Mouse (Mus musculus) regulatory T cell (primary cell): ENCODE results near the gene Spon1.

Experiments used
- in situ Hi-C: fragments of 300-600 bp; cut with MboI, MseI; formaldehyde crosslinking; loops from one replicate; pipeline ENCODE4 v1.15.1; 2025; ENCODE audit warnings: high pct_unique_total_duplicates

The Spon1 gene

DNA sequence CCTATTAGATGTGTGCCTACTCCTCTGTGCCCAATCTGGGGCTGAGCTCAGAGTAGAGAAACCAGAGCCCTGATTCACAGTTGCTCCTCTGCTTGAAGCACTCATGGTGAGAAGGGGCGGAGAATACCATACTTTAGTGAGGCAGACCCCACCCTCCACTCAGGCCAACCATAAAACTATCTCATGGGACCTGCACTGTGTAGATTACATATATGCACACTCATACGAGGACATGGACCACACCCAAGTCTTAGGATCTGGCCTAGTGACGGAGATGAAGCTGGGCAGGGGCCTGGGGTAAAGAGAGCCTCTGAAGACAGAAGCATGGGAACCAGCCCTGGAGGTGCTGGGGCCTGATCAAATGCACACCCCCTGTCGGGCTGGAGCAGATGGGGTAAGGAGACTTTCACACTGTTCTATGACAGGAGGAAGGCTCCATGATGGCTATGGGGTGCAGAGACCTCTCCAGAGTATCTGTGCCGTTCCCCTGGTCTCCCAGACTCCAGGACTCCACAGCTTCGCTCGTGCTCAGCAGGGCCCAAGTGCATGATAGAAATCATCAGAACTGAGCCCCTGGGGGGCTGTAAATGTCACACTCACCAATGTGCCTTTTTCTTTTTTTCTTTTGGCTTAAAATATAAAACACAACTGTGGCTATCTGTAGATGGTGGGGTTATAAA is 232.0 kb downstream of the Spon1 start:
- in situ Hi-C loops: no loop called here

DNA sequence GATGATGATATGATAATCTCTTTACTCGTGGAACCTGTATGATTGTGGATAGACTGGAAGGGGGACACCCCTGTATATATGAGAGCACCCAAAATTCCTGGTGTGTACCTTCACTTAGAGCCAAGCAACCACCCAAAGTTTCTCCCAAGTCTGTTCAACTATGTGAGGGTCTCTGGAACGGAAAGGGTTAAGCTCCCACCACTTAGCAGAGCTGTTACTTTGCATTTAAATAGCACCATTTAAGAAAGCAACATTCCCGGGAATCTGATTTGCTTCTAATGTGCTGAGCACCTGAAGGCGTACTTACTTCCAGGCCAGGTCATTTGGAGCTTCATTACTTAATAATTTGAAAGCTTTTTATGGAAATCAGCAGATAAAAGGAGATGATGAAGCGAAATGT is 238.4 kb downstream of the Spon1 start:
- in situ Hi-C loops: no loop called here

DNA sequence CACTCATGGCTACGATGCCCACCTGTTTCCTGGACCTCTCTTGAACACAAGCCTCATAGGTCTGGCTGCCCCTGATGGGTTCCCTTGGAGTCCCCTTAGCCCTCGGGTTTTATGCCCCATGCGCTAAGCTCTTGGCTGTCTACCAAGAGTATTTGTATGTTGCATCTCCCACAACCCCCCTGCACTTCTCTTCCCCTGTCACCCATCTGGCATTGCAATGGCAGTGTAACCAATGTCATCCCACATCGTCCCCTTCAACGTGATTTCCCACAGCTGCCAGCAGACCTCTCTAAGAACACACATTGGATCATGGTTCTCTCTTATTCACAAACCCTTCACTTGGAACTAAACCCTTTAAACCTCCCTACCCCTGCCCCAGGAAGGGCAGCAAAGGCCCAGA is 239.7 kb downstream of the Spon1 start:
- in situ Hi-C loops: no loop called here

DNA sequence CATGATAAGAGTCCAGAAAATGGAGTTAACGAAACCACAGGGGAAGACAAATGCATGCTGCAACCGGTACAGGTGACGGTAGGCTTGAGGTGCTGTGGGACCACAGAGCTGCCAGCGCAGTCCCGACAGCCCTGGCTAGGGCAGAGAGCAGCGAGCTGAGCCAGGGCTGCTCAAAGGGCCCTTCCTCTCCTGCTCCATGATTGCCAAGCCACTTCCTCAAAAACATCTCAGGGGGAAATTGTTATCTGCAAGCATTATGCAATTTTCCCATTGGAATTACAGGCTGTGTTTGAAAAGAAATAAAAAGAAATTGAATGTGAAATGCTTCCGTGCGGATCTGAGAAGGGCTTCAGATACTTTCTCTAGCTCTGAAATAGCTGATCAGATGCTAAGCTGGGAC is 240.7 kb downstream of the Spon1 start:
- in situ Hi-C loops: no loop called here

DNA sequence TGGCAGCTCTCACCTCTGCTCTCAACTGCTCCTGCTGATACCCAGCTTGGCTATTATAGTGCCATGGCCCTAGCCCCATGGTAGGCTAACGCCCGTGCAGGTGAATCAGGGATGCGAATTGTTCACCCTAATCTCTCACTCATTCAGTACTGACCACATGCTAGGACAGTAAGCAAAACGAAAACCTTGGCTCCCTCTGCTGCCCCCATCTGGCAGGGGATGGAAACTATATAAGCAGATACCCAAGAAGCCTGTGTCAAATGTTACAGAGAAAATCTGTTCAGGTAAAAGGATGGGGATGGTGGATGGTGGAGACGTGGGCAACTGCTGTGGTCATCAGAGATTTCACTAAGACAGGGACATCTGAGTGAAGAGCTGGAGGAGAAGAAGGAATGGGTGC is 241.8 kb downstream of the Spon1 start:
- in situ Hi-C loops: no loop called here

DNA sequence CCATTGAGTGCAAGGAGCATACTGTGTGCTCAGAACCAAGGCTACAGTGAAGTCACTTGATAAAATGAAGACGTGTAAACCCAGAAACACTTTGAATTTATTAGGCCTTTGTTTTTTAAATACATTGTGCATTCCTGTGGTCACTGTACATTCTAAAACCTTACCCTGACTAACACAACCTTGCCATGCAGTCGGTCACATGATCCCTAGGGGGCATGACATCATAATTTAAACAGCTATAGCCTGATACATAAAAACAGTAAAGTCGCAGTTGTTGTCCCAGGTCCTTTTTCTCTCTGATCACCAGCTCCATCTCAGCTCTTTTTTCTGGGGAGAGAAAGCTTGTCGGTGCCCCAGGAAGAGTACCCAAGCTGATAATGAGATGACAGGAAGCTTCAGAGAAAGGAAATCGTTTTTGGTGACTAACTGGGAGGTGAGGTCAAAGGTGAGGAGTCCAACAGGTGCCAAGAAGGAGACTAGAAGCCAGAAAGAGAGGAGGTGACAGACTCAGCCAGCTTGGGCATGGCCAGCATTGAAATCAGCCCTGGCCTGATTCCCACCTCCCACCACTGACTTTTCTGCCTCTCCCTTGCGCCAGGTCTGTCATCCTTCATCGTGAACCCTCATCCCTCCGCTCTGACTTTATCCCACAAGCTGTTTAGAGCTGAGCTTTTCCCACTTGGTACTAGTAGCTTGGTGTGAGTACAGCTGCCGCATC is 246.1 kb downstream of the Spon1 start:
- in situ Hi-C loops: no loop called here

DNA sequence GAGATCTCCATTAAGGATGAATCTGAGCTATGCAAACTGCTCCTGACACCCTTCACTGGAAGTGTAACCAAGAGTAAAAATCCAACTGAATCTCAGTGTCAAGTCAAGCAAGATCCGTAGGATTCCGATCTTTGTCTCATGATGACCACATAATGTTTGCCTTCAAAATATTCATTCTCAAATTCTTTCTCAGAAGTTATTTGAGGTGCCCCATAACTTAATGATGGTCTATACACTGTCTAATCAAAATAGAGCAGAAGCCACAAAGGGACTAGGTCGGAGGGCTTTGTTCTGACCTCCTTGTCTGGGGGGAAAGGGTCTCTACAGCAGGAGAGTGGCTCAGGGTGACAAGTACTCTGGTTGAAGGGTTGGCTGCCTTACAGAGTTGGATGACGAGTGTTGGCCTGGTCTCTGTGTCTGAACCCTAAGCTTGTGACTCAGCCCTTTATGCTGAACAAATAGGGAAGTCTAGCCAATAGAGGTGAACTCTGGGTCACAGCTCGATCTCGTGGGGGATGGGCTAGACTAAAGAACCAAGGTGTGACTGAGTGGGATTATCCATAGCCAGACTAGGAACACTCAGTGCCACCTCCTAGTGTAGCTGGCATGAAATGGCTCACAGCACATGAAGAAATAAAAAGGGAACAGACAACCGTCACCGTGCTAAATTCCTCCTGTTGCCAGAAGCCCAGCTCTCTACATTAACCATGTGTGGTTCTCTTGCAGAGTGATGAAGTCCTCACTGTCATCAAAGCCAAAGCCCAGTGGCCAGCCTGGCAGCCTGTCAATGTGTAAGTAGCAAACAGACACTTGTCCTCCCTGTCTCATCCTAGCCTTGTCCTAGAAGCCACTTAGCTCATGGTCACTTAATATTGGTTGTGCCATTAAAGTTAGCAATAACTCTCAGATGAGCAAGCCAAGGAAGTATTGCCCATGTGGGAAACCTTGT is 250.5 kb downstream of the Spon1 start:
- in situ Hi-C loops: no loop called here

DNA sequence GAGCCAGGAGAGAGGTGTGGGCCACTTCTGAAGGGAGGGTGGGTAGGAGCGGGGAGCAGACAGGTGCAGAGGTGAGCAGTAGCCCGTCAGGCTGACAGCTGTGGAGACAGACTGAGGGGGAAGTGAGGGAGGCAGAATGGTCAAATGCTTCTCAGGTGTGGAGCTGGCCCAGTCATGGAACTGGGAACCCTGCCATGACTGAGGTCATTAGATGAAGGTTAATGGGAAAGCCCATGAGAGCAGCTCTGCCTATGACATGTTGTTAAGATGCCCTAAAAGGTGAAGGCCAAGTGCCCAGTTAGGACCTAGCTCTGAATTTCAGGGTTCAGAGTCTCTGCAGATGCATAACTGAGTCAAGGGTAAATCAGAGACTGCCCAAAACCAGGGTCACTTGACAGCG is 253.1 kb downstream of the Spon1 start:
- in situ Hi-C loops: no loop called here

DNA sequence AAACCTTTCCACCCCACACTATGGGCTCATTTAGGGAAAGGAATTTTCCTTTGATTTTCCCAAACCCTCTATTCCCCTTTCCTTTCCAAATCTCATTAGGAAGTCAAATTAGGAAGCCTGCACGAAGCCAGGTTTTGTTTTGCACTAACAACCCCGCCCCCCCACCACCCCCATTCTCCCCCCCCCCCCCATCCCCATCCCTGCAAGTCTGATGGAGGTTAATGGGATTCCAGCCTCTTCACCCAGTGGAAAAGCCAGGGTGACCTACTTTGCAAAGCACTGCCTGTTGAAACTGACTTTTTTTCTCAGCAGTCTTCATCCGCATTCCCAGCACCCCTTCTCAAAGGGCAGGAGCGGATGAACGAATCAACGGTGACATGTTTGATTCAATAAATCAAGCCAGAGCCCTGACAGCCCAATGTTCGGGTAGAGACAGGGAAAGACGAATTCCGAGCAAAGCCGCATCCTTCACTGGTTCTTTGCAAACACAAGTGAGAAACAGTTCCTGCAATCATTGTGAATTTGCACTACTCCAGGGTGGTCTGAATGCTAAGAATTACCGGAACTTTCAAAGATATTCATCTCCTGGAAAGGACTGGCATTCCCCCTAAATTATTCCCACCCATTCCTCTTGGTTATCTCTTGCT is 254.4 kb downstream of the Spon1 start:
- in situ Hi-C loops: loop anchor here (5.0 to 10.0 kb wide), 2 partner anchors 248 to 425 kb away; no protein-coding TSS in a partner anchor

DNA sequence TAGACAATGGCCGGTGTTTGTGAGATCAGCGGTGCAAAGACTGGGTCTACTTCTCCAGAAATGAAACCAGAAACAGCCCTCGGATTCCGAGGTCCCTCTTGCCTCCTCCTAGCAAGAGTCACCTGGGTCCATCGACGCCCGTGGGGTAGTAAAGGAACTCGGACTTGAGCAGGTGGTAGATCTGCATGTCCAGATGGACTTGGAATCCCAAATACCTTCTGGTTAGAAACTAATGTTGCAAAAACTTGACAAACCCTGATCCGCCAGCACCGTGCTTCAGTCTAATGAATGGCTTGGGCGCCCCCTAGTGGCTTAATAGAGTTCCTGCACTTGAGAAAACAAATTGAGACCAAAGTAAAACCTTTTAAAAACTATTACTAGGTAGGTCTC is 254.9 kb downstream of the Spon1 start:
- in situ Hi-C loops: loop anchor here (5.0 to 10.0 kb wide), 2 partner anchors 248 to 426 kb away; no protein-coding TSS in a partner anchor

DNA sequence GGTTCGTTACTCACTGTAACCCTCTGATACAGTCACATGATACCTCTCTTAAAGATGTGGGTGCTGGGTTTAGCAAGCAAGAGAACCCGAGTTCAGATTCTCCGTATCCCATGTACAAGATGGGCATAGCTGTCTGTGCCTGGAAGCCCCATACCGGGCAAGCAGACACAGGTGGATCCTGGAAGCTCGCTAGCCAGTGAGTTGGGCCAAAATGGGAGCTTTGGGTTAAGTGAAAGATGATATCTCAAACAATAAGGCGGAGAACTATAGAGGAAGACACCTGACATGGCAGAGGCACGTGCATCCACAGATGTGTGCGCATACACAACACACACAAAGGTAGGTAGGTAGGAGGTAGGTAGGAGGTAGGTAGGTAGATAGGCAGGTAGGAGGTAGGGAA is 261.1 kb downstream of the Spon1 start:
- in situ Hi-C loops: loop anchor here (10.0 kb wide), 1 partner anchor 432 kb away; no protein-coding TSS in a partner anchor

DNA sequence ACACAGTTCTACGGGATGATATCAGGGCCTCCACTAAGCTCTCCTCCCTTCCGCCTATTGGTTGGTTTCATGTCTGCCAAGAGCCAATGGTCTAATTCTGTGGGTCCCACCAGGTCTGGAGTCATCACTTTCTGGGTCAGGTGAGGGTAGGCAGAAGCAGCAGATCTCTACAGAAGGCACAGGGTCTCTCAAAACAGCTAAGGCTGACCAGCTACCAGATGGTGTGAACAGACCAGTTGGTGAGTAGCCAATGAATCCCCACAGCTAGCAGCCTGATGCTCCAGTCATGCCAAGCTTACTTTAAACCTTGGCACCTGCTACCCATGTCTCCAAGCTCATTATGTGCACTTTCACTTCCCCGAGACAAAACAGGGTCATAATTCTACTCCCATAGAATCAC is 261.6 kb downstream of the Spon1 start:
- in situ Hi-C loops: loop anchor here (10.0 kb wide), 1 partner anchor 433 kb away; no protein-coding TSS in a partner anchor

DNA sequence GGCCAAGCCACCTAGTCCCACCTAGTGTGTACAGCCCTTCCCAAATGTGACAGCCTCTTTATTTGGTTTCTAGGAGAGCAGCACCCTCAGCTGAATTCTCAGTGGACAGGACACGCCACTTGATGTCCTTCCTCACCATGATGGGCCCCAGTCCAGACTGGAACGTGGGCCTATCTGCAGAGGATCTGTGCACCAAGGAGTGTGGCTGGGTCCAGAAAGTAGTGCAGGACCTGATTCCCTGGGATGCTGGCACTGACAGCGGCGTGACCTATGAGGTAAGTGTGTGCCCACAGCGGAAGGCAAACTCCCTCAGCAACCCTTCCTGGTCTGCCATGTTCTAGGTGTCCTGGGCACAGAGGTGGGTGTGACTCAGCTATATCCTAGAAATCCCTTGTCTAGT is 263.0 kb downstream of the Spon1 start:
- in situ Hi-C loops: loop anchor here (10.0 kb wide), 1 partner anchor 434 kb away; no protein-coding TSS in a partner anchor

DNA sequence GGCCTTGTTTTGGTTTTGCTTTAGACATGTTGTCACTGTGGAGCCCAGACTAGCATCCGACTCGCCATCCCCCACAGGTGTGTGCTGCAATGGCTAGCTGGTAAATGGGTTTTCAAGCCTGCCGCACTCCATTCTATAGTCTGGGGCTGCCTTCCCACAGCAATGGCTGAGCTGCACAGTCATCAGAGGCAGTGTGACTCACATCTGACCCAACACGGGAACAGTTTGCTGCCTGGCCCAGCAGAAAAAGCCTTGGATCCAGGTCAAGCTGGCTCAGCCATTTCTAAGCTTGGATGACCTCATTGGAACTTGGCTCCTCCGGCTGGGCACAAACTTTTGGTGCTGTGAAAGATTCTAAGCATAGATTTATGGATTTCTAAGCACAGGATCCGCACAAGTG is 263.8 kb downstream of the Spon1 start:
- in situ Hi-C loops: loop anchor here (10.0 kb wide), 1 partner anchor 435 kb away; no protein-coding TSS in a partner anchor

DNA sequence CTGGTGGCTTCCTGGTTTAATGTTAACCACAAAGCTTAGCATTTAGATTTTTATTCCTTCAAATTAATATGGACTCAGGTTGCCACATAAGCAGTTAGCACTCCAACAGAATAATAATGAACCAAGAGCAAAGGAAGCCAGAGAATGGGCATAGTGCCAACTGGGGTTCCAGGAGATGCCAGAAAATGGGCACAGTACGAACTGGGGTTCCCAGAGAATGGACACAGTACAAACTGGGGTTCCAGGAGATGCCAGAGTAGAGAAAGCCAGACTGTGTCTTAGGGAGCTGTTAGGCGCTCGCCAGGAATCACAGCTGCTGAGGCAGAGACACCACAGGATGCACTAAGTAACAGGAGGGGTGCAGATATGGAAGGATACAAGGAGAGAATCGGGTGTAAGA is 271.4 kb downstream of the Spon1 start:
- in situ Hi-C loops: no loop called here

DNA sequence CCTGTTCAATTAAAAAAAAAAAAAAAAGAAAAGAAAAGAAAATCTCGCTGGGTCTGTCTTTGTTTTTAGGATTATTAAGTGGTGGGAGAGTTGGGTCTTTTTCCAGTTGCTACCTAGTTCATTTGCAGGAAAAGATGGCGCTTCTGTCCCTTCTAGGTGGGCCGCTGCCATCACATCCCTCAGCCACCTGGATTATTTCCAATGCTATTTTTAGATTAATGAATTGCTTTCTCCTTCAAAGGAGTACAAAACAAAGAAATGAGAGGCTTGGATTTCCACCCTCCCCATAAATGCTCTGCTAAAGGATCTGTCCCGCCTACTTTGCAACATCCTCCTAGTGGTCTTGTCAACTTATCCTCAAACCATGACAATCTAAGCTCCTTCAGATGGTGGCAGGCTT is 275.6 kb downstream of the Spon1 start:
- in situ Hi-C loops: no loop called here

DNA sequence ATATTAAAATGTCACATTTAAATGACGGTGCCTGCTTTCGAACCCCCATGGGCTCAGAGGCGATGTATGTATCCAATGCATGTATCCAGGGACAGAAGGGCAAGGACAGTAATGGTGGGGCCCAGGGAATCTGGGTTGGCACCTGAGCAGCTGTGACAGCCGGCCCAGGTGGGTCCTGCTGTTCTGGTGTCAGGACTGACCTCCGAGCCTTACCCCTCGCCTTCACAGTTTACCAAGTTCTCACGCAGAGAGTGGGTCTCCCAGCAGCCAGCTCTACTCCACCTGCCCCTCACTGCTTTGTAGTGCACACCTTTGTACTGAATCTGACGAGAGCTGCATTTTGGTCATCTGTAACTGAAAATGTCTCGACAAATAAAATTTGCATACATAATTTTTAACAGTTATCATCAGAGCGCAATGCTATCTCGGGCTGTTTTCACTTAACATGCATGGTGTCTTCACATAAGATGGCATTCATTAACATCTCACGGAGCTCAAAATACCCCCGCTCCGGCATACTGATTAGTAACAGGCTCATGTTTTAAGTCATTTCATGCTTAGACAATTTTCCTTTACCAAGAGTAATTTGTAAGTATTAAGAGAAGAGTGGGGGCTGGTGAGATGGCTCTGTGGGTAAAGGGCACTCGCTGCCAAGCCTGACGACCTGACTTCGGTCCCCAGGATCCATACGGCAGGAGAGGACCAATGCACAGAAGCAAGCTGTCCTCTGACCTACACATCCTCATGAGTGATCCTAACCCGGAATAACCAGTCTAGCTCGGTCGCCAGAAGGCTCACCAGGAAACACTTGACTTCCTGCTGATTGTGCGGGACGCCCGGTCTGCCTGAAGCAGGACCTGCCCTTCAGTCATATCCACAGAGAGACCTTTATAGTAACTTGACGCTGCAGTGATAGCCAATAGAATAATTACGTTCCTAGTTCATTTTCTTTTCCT is 277.5 kb downstream of the Spon1 start:
- in situ Hi-C loops: no loop called here

DNA sequence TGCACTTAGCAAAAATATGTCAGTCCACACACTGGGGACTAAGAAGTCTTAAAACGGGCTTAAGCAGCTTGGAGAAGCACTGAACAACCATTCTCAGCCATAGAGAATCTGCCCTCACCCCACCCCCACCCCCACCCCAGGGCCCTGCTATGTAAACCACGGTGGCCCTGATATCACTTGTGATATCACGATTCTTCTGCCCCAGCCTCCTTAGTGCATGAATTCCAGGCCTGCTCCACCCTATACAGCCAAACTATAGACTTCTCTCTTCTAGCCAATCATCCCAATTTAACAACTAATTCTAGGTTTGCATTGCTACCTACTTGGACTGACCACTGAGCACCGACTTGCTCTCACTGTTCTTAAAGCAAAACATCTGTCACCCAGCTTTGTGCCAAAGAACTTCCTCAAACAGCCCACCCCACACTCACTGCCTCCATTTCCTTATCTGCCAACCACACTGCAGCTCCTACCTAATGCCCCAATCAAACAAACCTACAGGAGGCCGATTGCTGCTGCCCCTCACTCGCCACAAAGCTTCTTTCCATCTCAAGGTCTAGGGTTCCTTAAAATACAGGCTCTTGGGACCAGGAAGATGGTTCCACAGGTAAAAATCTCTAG is 278.2 kb downstream of the Spon1 start:
- in situ Hi-C loops: no loop called here

DNA sequence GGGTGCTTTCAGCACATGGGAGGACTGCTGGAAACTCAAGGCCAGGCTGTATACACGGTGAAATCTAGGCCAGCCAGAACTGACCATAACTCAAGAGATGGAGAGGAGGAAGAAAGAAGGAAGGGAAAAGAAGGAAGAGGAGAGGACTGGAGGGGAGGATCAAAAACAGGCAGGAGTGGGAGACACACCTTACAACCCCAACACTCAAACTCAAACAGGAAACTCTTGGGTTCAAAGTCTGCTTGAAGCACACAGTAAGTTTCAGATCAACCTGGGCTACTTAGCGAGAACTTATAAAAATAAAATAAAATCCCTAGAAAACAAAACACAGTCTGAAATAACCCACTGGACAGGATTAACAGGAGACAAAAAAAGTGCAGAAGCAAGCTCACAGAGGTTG is 280.0 kb downstream of the Spon1 start:
- in situ Hi-C loops: no loop called here

DNA sequence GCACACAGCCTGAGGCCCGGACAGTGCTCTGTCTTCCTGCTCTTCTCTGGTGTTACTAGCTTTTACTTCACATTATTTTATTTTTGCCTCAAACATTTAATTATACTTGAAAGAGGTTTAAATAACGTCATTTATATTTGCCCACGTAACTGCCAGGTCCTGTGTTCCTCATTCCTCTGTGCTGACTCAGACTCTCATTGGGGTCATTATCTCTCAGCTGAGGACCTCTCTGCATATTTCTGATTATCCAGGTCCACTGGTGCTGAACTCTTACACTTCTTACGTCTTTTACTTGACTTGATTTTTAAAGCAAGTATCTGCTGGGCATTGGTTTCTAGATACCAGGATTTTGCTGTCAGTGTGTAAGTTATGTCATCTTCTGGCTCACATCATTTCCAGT is 287.9 kb downstream of the Spon1 start:
- in situ Hi-C loops: loop anchor here (25.0 kb wide), 2 partner anchors 159 to 434 kb away; no protein-coding TSS in a partner anchor
